Mouse (Mus musculus) olfactory bulb, adult 2 months (tissue): Measurements from ENCODE around the gene Zfp128.

Source experiments
- CTCF ChIP-seq: fragments of 200-500 bp; IDR thresholded peaks from 2 replicates; pipeline ENCODE4 v1.5.1; 2012; ENCODE audit warnings: low read depth, mild to moderate bottlenecking, low read length, moderate library complexity; ENCODE audit not compliant: insufficient read depth
- POLR2A ChIP-seq: fragments of 200-500 bp; IDR thresholded peaks from 2 replicates; pipeline ENCODE4 v1.6.1; 2012; ENCODE audit warnings: mild to moderate bottlenecking, low read depth, low read length, moderate library complexity; ENCODE audit not compliant: insufficient read depth

- no peak for TF ChIP-seq CTCF
- TF ChIP-seq POLR2A, result no peak
Observed at GRCm38 (mm10) chr7:12934808-12935207, 53.8 kb downstream of the Zfp128 start.
